Mouse (Mus musculus): ENCODE results near the gene Cbarp.

DNA sequence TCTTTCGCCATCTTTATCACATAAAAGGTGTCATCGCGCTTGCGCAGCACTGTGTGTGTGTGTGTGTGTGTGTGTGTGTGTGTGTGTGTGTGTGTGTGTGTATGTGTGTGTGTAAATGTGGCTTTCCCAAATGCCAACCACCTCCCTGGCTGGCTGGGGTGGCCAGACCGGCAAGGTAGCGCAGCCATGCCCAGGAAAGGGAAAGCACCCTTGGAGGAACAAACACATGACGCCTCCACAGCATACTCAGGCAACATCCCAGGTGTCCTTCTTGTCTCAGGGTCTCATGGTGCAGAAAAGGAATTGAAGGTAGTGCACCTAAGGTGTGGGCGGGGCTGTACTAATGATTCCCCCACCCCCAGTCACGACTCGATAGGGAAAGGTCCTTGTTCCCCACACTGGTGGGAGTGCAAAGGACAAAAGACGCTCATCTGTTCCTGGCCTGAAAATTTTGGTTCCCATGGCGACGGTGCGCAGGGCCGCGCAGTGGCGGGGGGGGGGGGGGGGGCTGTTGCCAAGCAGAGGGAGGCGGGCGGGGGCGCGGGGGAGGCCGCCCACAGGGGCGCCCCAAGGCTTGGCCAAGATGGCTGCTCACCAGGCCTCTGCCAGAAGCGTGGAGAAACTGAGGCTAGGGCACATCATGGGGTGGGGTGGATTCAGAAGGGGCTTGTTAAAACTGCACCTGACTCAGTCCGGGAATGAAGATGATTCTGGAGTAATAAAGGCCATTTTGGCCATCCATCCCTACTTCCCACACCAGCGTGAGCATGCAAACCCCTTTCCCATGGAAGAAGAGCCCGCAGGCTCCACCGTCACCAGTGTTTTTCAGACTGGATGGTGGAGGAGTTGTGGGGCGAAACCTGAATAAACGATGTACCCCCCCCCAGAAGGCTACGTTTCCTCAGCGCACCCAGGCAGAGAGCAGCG, 2.7 kb downstream of the Cbarp start:
- TF ChIP-seq EP300 (IDR thresholded peaks at IDR 0.05; ENCODE audit: low read length), result no peak
- no peak for TF ChIP-seq CTCF (conservative IDR thresholded peaks at IDR 0.05 in 1 of 2, IDR thresholded peaks at IDR 0.05 in 1 of 2; ENCODE audit: low read depth in 2 of 2, low read length in 2 of 2)
- TF ChIP-seq POLR2A (IDR thresholded peaks at IDR 0.05; ENCODE audit: low read depth, low read length), result no peak
- TF ChIP-seq RAD21 (IDR thresholded peaks at IDR 0.05; ENCODE audit: low read depth, low read length), result no peak
- TF ChIP-seq ZC3H11A (IDR thresholded peaks at IDR 0.05; ENCODE audit: low read depth, low read length), result no peak
- no peak for TF ChIP-seq NELFE (IDR thresholded peaks at IDR 0.05; ENCODE audit: low read depth, low read length)
- TF ChIP-seq UBTF (IDR thresholded peaks at IDR 0.05; ENCODE audit: low read depth, low read length), result no peak
- no peak for TF ChIP-seq MEF2A (IDR thresholded peaks at IDR 0.05; ENCODE audit: borderline replicate concordance, low read depth, low read length)
- no peak for TF ChIP-seq CHD2 (IDR thresholded peaks at IDR 0.05; ENCODE audit: low read length)
- no peak for TF ChIP-seq ETS1 (conservative IDR thresholded peaks at IDR 0.05; ENCODE audit: low read depth, low read length)
- no peak for TF ChIP-seq ZNF384 (IDR thresholded peaks at IDR 0.05; ENCODE audit: low read depth, low read length)
